Mouse (Mus musculus): ENCODE results near the gene Gpr183.

The Gpr183 gene

GRCm38 (mm10) chr14:121964990-121965389, at the start of gene Gpr183:
TSS of gene Gpr183 (minus strand) at chr14:121965195.
- DNase-seq (ENCODE audit: low read depth, low spot score): no peak

GRCm38 (mm10) chr14:122013417-122013951, 48.5 kb upstream of the Gpr183 start:
- DNase-seq (ENCODE audit: low read depth, low spot score): no peak

GRCm38 (mm10) chr14:122012814-122013213, 47.8 kb upstream of the Gpr183 start:
- DNase-seq (ENCODE audit: low read depth, low spot score): no peak

- DNase-seq (ENCODE audit: low read depth, low spot score): no peak
Measured at GRCm38 (mm10) chr14:122012193-122012592, 47.2 kb upstream of the Gpr183 start.

- DNase-seq (ENCODE audit: low read depth, low spot score): no peak
Measured at GRCm38 (mm10) chr14:122011768-122012167, 46.8 kb upstream of the Gpr183 start.

- no peak for DNase-seq (ENCODE audit: low read depth, low spot score)
Measured at GRCm38 (mm10) chr14:122010301-122010700, 45.3 kb upstream of the Gpr183 start.

GRCm38 (mm10) chr14:122009502-122009901, 44.5 kb upstream of the Gpr183 start:
- no peak for DNase-seq (ENCODE audit: low read depth, low spot score)

GRCm38 (mm10) chr14:122008261-122008660, 43.3 kb upstream of the Gpr183 start:
- DNase-seq (ENCODE audit: low read depth, low spot score): no peak

GRCm38 (mm10) chr14:122003812-122004211, 38.8 kb upstream of the Gpr183 start:
- DNase-seq (ENCODE audit: low read depth, low spot score): no peak

- no peak for DNase-seq (ENCODE audit: low read depth, low spot score)
Measured at GRCm38 (mm10) chr14:122002224-122002623, 37.2 kb upstream of the Gpr183 start.

GRCm38 (mm10) chr14:122000346-122001105, 35.5 kb upstream of the Gpr183 start:
- DNase-seq (ENCODE audit: low read depth, low spot score): no peak

GRCm38 (mm10) chr14:121999455-121999854, 34.5 kb upstream of the Gpr183 start:
- no peak for DNase-seq (ENCODE audit: low read depth, low spot score)

- no peak for DNase-seq (ENCODE audit: low read depth, low spot score)
Measured at GRCm38 (mm10) chr14:121996786-121997185, 31.8 kb upstream of the Gpr183 start.

GRCm38 (mm10) chr14:121995557-121995870, 30.5 kb upstream of the Gpr183 start:
- no peak for DNase-seq (ENCODE audit: low read depth, low spot score)

GRCm38 (mm10) chr14:121994846-121995556, 30.0 kb upstream of the Gpr183 start:
- DNase-seq (ENCODE audit: low read depth, low spot score): no peak

- DNase-seq (ENCODE audit: low read depth, low spot score): no peak
Measured at GRCm38 (mm10) chr14:121994171-121994700, 29.2 kb upstream of the Gpr183 start.

- DNase-seq (ENCODE audit: low read depth, low spot score): no peak
Measured at GRCm38 (mm10) chr14:121993616-121994015, 28.6 kb upstream of the Gpr183 start.

GRCm38 (mm10) chr14:121992395-121993280, 27.6 kb upstream of the Gpr183 start:
- no peak for DNase-seq (ENCODE audit: low read depth, low spot score)

- no peak for DNase-seq (ENCODE audit: low read depth, low spot score)
Measured at GRCm38 (mm10) chr14:121991921-121992320, 26.9 kb upstream of the Gpr183 start.

GRCm38 (mm10) chr14:121990897-121991296, 25.9 kb upstream of the Gpr183 start:
- DNase-seq (ENCODE audit: low read depth, low spot score): no peak

- DNase-seq (ENCODE audit: low read depth, low spot score): no peak
Measured at GRCm38 (mm10) chr14:121989869-121990268, 24.9 kb upstream of the Gpr183 start.

GRCm38 (mm10) chr14:121989331-121989730, 24.3 kb upstream of the Gpr183 start:
- DNase-seq (ENCODE audit: low read depth, low spot score): no peak
